Mouse (Mus musculus) ES-E14 (cell line): Measurements from ENCODE around the gene Cenpf.

ENCODE experiments used
- MAFK ChIP-seq: IDR thresholded peaks from 2 replicates; pipeline ENCODE4 v1.6.1; 2014; ENCODE audit warnings: mild to moderate bottlenecking, low read depth, low read length, inconsistent platforms; ENCODE audit not compliant: insufficient read depth
- ZC3H11A ChIP-seq: IDR thresholded peaks from 2 replicates; pipeline ENCODE4 v1.6.1; 2012; ENCODE audit warnings: low read depth, mild to moderate bottlenecking, inconsistent platforms, low read length, borderline replicate concordance
- ZNF384 ChIP-seq: IDR thresholded peaks from 2 replicates; pipeline ENCODE4 v1.6.1; 2012; ENCODE audit warnings: low read depth, low read length, inconsistent platforms

GRCm38 (mm10) chr1:189611775-189612174, 76.1 kb downstream of the Cenpf start:
- TF ChIP-seq ZC3H11A (no peak), ZNF384 (no peak), MAFK (no peak)
